17 mouse cellular contexts compared by ENCODE assay signal in the genomic region with DNA sequence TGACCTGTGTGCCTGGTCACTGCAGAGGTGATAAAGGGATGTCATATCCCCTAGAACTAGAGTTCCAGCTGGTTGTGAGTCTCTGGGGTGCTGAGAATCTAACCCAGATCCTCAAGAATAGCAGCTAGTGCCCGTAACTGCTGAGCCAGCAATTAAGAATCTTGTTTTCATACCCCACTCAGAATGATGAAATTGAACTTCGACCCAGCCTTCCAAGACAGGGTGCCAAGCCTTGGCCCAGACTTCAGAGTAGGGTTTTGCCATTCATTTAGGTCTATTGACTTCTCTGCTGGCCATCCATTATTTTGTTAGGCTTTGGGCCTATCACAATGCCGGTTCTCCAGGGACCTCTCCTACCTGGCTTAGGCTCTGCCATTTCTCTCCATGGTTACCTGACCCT.
"Had no signal": no experiment of that assay in that cellular context is flagged by ENCODE, and none has a peak within 500 bp of the region (broad histone marks: within the 10 kb centered on the region; RNA-seq: fewer than 3 reads in every experiment).

No protein-coding gene starts in this region.

- DNase-seq: kidney, postnatal 10 days; layer of hippocampus, postnatal 36 days; lung, adult 18-20 months; lung, postnatal 10 days; lung, postnatal 36 days; thymus, adult 18-20 months; thymus, postnatal 36 days had no signal

- H3K9me3 ChIP-seq: kidney, embryonic 15.5 days; liver, embryonic 12.5 days; liver, embryonic 15.5 days; lung, embryonic 15.5 days; megakaryocyte, embryonic 14.5 days; midbrain, embryonic 10.5 days; midbrain, embryonic 13.5 days had no signal

- H3K4me2 ChIP-seq: kidney, embryonic 15.5 days; liver, embryonic 12.5 days; liver, embryonic 15.5 days; lung, embryonic 15.5 days; midbrain, embryonic 13.5 days had no signal

- H3K9ac ChIP-seq: kidney, embryonic 15.5 days; liver, embryonic 12.5 days; liver, embryonic 15.5 days; lung, embryonic 15.5 days; midbrain, embryonic 13.5 days had no signal

- H3K4me1 ChIP-seq: liver, embryonic 15.5 days; midbrain, embryonic 10.5 days; midbrain, embryonic 13.5 days had no signal

- ATAC-seq: liver, embryonic 12.5 days; midbrain, embryonic 13.5 days; midbrain, embryonic 16.5 days had no signal

- H3K27me3 ChIP-seq: kidney, embryonic 15.5 days; liver, embryonic 12.5 days; liver, embryonic 15.5 days; lung, embryonic 15.5 days; megakaryocyte, embryonic 14.5 days; midbrain, embryonic 13.5 days had no signal

- H3K27ac ChIP-seq: kidney, embryonic 15.5 days; left cerebral cortex, adult 2 months; liver, embryonic 12.5 days; liver, embryonic 15.5 days; lung, embryonic 15.5 days; midbrain, embryonic 10.5 days; midbrain, embryonic 13.5 days had no signal

- H3K4me3 ChIP-seq: kidney, embryonic 15.5 days; left cerebral cortex, adult 2 months; liver, embryonic 12.5 days; liver, embryonic 15.5 days; lung, embryonic 15.5 days; megakaryocyte, embryonic 14.5 days; midbrain, embryonic 10.5 days; midbrain, embryonic 13.5 days; myocyte had no signal
